Mouse (Mus musculus): Measurements from ENCODE around the gene Agfg1.

Gene Agfg1

DNA sequence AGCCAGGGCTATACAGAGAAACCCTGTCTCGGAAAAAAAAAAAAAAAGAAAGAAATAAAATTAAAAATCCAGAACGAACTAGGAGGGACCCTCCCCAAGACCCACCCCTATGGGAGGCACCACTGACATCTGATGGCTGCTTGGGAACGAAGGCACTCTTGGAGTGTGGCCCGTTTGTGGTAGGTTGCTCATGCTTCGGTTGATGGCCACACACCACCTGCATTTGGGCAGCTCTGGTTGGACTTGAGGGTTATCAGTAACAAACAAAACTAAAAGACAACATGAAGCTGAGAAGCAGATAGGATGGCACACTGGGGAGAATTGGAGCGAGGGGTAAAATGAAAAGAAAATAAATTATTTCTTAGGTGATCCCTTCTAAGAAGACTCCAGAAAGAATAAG, 15.1 kb upstream of the Agfg1 start:
- DNase-seq (ENCODE audit: low read depth, low spot score): no peak

GRCm38 (mm10) chr1:82825256-82825655, 14.0 kb upstream of the Agfg1 start:
- no peak for DNase-seq (ENCODE audit: low read depth, low spot score)

DNA sequence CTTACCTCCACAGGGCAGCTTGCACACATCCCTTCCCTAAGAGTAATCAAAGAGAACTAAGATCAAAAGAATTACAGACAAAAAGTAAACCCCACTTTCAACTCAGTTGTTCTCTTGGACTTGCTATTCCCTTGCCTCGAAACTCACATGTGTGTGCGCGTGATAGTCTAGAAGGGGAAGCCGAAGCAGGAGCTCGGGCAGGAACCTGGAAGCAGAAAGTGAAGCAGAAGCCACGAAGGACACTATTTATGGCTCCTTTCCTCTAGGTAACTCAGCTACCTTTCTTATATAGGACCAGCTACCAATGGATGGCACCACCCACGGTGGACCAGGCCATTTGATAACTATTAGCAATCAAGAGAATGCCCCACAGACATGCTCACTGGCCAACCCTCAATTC, 13.5 kb upstream of the Agfg1 start:
- no peak for DNase-seq (ENCODE audit: low read depth, low spot score)

GRCm38 (mm10) chr1:82826911-82827310, 12.4 kb upstream of the Agfg1 start:
- no peak for DNase-seq (ENCODE audit: low read depth, low spot score)

DNA sequence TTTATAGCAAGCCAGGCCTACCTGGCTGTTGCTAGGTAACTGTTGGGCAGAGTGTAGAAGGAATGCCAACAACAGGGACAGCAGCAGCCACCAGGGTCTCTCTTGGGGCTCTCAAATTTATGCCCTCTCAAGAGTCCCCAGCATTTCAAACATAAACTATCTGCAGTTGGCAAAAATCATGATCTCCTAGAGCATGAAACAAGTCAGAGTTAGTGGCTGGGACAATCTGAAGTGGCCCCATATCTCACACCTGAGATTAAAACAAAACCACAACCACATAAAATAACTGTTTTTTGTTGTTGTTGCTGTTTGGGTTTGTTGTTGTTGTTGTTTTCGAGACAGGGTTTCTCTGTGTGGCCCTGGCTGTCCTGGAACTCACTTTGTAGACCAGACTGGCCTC, 8.5 kb upstream of the Agfg1 start:
- no peak for DNase-seq (ENCODE audit: low read depth, low spot score)

- DNase-seq (ENCODE audit: low read depth, low spot score): peak; percentile 39
Observed at GRCm38 (mm10) chr1:82831547-82832240, 7.6 kb upstream of the Agfg1 start.

- no peak for DNase-seq (ENCODE audit: low read depth, low spot score)
Observed at GRCm38 (mm10) chr1:82832495-82833021, 6.7 kb upstream of the Agfg1 start.

GRCm38 (mm10) chr1:82833501-82833900, 5.8 kb upstream of the Agfg1 start:
- no peak for DNase-seq (ENCODE audit: low read depth, low spot score)

- no peak for DNase-seq (ENCODE audit: low read depth, low spot score)
Observed at GRCm38 (mm10) chr1:82834572-82834971, 4.7 kb upstream of the Agfg1 start.

- no peak for DNase-seq (ENCODE audit: low read depth, low spot score)
Observed at GRCm38 (mm10) chr1:82836342-82837217, 2.7 kb upstream of the Agfg1 start.

- DNase-seq (ENCODE audit: low read depth, low spot score): no peak
Observed at GRCm38 (mm10) chr1:82837579-82837978, 1.7 kb upstream of the Agfg1 start.

DNA sequence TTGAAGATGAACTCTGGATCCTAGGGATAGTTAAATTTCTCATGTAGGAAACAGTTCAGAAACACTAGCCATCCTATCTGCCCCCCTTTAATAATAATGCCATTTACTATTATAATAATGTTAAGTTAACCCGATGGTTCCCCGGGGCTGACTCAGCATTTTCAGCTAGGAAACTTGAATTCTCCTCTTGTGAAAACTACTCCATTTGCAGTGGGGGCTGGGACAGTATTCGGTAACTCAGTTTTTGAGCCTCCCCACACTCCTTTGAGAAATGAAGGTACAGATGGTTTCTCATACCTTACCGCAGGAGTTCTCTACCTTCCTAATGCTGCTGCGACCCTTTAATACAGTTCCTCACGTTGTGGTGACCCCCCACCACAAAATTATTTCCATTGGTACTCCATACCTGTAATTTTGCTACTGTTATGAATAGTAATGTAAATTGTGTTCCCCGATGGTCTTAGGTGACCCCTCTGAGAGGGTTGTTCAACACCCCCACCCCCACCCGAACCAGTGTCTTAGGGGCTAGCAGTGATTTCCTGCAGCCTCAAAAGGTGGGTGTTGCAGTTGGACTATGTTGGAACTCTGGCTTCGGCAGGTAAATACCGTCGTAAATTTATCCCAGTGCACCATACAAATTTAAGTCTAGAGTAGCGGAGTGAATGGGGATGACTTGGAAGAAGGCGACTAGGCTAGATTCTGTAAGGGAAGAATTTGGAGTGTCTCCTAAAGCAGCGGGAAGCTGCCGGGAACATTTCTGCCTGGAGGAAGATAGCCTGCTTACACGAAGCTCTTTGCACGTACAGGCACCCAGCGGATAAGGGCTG, 601 bp upstream of the Agfg1 start:
- DNase-seq (ENCODE audit: low read depth, low spot score): no peak

DNA sequence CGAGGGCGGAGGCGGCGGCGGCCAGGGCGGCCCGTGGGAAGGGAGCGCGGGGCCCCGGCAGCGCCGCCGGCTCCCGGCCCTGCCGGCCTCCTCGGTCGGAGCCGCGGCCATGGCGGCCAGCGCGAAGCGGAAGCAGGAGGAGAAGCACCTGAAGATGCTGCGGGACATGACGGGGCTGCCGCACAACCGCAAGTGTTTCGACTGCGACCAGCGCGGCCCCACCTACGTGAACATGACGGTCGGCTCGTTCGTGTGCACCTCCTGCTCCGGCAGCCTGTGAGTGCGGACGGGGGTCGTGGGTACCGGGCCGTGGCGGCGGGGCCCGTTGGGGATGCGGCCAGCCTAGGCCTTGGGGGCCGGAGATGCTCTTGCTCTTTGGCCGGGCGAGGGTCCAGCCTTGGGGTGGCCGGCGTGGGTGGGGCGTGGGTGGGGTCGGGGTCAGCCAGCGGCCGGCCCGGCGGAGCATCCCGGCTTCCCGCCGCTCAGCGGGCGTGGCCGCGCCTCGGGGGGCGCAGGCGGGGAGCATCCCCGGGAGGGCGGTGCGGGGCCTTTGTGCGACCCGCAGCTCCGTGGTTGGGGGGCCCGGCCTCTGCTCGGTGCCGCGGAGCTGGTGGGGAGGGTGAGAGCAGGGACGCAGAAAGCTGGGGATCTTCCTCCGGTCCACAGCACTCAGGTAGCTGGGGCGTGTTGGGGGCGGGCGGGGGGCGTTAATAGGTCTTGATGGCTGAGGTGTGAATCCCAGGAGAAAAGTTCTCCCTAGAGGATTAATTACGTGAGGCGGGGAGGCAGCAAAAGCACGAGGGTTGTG, 535 bp downstream of the Agfg1 start:
- DNase-seq (ENCODE audit: low read depth, low spot score): no peak

DNA sequence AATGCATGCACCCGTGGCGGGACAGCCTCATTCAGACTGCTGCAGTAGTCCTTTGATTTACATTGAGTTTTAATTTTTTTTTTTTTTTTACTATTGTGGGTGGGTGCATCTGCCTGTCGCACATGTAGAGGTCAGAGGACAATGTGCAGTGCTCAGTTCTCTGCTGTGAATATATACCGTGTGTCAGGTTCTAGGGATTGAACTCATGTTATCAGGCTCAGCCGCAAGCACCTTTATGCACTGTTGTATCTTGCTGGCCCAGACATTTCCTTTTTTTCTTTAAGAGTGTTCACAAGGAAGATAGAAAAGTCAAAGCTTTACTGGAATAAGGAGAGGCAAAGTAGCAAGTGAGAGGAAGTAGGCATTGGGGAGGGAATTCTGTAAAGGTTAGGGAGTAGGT, 16.4 kb downstream of the Agfg1 start:
- no peak for DNase-seq (ENCODE audit: low read depth, low spot score)

GRCm38 (mm10) chr1:82858236-82858635, 19.0 kb downstream of the Agfg1 start:
- DNase-seq (ENCODE audit: low read depth, low spot score): no peak

DNA sequence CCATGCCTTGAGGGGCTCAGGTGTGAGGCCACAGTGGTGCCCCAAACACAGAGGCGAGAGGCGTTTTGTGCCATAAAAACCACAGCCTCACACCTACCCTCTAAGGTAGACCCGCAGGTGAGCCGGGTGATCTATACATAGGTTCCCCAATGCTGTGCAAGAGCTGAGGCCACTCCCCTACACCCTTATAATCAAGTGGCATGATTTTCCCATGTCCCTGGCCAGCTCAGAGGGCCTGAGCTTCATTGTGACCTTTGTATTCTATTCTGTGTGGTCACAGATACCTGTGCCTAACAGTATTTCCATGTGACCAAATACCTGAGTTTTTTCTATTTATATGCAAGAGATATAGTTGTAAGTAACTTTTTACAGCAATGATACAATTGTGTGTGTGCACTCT, 21.1 kb downstream of the Agfg1 start:
- no peak for DNase-seq (ENCODE audit: low read depth, low spot score)

- no peak for DNase-seq (ENCODE audit: low read depth, low spot score)
Observed at GRCm38 (mm10) chr1:82870202-82870601, 30.9 kb downstream of the Agfg1 start.

GRCm38 (mm10) chr1:82879172-82879571, 39.9 kb downstream of the Agfg1 start:
- DNase-seq (ENCODE audit: low read depth, low spot score): no peak

DNA sequence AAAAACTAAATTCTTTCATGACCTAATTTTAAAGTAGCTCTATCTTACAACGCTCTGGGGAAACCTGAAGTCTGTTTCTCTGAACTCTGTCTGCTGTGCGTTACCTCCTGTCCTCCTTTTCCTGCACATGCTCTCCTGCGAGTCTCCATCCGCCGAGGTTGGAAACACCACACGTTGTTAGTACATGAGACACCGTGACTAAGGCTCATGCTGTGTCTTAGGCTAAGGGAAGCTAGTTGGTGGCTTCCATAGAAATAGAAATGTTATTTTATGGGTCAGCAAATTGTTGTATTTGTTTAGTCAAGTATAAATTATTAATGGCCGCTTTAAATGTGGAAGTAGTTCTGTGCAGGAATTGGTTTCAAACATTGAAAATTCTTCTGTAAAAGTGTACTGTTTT, 40.9 kb downstream of the Agfg1 start:
- DNase-seq (ENCODE audit: low read depth, low spot score): no peak

DNA sequence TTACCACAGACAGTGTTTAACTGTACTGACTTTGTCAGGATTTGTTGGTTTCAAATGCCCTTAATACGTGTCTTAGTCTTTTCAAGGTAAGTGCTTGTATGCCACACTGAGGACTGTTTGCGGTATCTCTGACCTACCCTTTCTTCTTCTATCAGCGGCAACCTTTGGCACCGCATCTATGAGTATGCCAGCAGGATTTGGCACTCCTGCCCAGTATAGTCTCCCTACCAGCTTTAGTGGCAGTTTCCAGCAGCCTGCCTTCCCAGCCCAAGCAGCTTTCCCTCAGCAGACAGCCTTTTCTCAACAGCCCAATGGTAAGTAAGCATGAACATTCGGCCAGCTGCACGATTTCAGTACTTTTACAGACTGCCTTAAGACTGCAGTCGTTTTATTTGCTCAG, 54.0 kb downstream of the Agfg1 start:
- no peak for DNase-seq (ENCODE audit: low read depth, low spot score)

DNA sequence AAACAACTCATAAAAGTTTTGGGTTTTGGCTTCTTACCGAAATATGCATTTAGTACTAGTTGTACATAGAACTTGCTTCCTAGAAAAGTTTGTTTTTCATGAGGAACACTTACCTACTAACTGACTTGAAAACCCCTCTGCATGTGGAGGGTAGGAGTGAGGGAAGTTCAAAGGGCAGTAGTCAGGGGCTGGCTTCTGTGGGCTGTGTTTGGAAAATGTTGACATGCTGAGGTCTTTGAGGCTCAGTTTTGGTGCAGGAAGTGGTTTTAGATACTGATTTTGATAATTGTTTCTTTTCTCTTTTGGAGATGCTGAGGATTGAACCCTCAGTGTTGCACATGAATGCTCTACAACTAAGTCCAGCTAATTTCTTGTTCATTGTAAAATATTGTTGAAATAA, 61.3 kb downstream of the Agfg1 start:
- DNase-seq (ENCODE audit: low read depth, low spot score): no peak

Data from skeletal muscle tissue, adult 2 months (tissue).